Mouse (Mus musculus) lung, postnatal 10 days (tissue): Measurements from ENCODE around the gene Upk3b.
"Not testable (repeated sequence)": the region's sequence is repeated elsewhere in the genome, so short reads cannot be mapped to it uniquely, and the experiment has no call there.

Experiments
- DNase-seq: peaks from one replicate; pipeline ENCODE4 v3.0.0; 2021

Upk3b gene

GRCm38 (mm10) chr5:136036667-136037066 is 1.6 kb upstream of the Upk3b start:
- DNase-seq: no peak

GRCm38 (mm10) chr5:136040210-136040609 is 1.9 kb downstream of the Upk3b start:
- DNase-seq: no peak

- peak; percentile 22 for DNase-seq
Measured at GRCm38 (mm10) chr5:136041260-136041659, 3.0 kb downstream of the Upk3b start.

GRCm38 (mm10) chr5:136041666-136042065 is 3.4 kb downstream of the Upk3b start:
- no peak for DNase-seq

GRCm38 (mm10) chr5:136044865-136045264 is 6.6 kb downstream of the Upk3b start:
- DNase-seq: no peak

GRCm38 (mm10) chr5:136045408-136045807 is 7.1 kb downstream of the Upk3b start:
- peak; percentile 40 for DNase-seq

- DNase-seq: peak; percentile 91
Measured at GRCm38 (mm10) chr5:136045987-136046386, 7.7 kb downstream of the Upk3b start.

- not testable (repeated sequence) for DNase-seq
Measured at GRCm38 (mm10) chr5:136048541-136048940, 10.2 kb downstream of the Upk3b start.

- no peak for DNase-seq
Measured at GRCm38 (mm10) chr5:136049926-136050325, 11.6 kb downstream of the Upk3b start.

- DNase-seq: peak; percentile 75
Measured at GRCm38 (mm10) chr5:136051231-136052085, 13.2 kb downstream of the Upk3b start.

GRCm38 (mm10) chr5:136052861-136053655 is 14.8 kb downstream of the Upk3b start:
- DNase-seq: peak; percentile 60

GRCm38 (mm10) chr5:136054301-136055077 is 16.2 kb downstream of the Upk3b start, which contains the start of gene Upk3bl:
Gene Upk3bl, plus strand, starts transcription at chr5:136054492.
- DNase-seq: no peak

- DNase-seq: no peak
Measured at GRCm38 (mm10) chr5:136056062-136056461, 17.8 kb downstream of the Upk3b start.

- no peak for DNase-seq
Measured at GRCm38 (mm10) chr5:136057085-136057484, 18.8 kb downstream of the Upk3b start.

- peak; percentile 87 for DNase-seq
Measured at GRCm38 (mm10) chr5:136061567-136061966, 23.3 kb downstream of the Upk3b start.

- DNase-seq: no peak
Measured at GRCm38 (mm10) chr5:136063920-136064319, 25.6 kb downstream of the Upk3b start.

GRCm38 (mm10) chr5:136066404-136067148 is 28.3 kb downstream of the Upk3b start:
- peak; percentile 29 for DNase-seq

- no peak for DNase-seq
Measured at GRCm38 (mm10) chr5:136069411-136069810, 31.1 kb downstream of the Upk3b start.

- DNase-seq: no peak
Measured at GRCm38 (mm10) chr5:136073051-136073450, 34.8 kb downstream of the Upk3b start.

GRCm38 (mm10) chr5:136073526-136073925 is 35.2 kb downstream of the Upk3b start:
- DNase-seq: no peak

- DNase-seq: no peak
Measured at GRCm38 (mm10) chr5:136075076-136075475, 36.8 kb downstream of the Upk3b start.

GRCm38 (mm10) chr5:136076284-136076683 is 38.0 kb downstream of the Upk3b start:
- DNase-seq: no peak
